Mouse (Mus musculus) v-Abl transformed pro-B cells (cell line): Measurements from ENCODE around the gene Cyb5r4.
"Not testable (repeated sequence)": the region's sequence is repeated elsewhere in the genome, so short reads cannot be mapped to it uniquely, and the experiment has no call there.

Experiments
- in situ Hi-C, 2 experiments: fragments of 400-800 bp; cut with MboI; formaldehyde crosslinking; loops; one replicate each; pipeline ENCODE4 v1.15.1; 2025; ENCODE audit not compliant: unreplicated experiment in 2 of 2

The Cyb5r4 gene

DNA sequence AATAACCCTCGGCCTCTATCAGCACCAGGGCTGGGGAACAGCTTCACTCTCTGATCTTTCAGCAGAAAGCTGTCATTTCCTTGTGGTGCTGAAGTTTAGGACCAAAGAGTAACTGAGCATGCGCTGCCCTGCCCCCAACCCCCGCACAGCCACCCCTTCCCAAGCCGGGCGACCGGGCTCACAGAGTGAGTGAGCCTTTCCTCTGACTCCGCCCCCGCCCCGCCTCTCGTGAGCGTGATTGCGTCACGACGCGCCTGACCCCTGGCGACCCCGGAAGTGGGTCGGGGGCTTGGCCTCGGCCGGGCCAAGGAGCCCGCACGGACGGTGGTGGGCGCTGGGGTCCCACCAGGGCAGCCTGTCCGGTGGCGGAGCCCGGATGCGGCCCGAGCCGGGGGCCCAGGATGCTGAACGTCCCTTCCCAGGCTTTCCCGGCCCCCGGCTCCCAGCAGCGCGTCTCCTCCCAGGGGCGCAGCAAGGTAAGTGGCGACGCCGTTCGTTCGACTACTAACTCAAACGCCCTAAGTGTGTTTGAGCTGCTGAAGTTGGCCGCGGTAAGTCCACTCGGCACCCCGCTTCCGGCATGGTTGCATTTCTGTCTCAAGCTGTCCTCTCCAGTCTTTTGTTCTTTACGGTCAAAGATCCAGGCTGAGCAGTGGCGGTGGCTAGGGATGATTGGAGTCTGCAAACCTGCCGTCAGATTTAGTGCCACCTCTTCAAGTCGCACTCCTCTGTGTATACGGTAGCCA is at the start of gene Cyb5r4:
Cyb5r4 (plus strand) TSS at position 237 of the 746 bp plus-strand sequence.
- in situ Hi-C loops: loop anchor here (5.0 to 25.0 kb wide), 7 partner anchors 230 to 1513 kb away; partner anchors contain the start of genes Dop1a (in 1 of the 2) and Ube2cbp (in 1 of the 2)

DNA sequence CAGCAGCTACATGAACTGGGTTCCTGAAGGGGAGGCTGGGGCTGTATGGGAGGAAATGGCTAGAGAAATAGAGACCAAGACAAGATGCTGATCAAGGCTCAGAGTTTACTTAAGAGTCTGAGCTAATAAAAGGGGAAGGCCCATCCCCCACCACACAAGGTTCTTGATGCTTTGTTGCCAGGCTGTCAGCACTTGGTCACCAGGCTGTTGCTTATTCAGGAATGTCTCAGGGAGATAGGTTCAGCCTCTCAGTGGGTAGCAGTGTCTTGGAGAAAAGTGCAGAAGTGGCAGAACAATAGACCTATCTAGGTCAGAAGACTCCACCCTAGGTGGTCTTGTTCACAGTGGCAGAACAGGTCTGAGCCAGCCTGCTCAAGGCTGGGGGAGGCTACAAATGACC is 49.3 kb upstream of the Cyb5r4 start:
- in situ Hi-C loops: not testable (repeated sequence)

DNA sequence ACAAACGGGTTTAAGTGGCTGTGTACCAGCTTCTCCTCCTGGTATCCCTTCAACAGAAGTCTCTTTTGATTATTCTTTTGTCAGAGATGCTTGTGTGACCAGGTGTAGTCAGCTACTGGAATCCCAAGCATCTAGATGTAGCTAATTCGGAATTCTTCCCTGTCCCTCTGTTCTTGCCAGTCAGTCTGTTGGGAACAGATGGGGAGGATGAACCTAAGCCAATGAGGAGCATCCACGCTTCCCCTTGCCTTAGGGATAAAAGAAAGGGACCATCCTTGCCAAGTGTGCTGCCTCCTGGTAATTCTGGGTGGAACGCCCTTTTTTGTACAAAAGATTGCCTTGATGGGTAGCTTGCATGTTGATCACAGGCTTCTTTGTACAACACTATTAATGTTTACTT is 48.3 kb upstream of the Cyb5r4 start:
- in situ Hi-C loops: no loop called here

DNA sequence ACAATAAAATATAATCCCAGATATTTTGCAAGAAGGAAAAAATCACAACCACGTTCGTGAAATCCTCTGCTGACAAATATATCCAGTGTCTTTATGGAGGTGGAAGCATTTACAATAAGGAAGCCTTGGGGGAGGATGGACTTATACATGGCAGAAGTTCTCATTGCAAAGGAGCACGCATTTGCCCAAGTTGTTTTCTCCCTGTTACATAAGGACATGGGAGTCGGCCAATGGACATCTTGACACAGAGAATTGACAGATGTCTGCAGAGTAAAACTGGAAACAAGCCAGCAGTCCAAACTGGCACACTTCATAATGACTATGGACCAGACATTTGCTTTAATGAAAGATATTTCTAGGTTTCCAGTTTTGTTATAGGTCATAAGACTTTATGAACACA is 44.9 kb upstream of the Cyb5r4 start:
- in situ Hi-C loops: no loop called here

DNA sequence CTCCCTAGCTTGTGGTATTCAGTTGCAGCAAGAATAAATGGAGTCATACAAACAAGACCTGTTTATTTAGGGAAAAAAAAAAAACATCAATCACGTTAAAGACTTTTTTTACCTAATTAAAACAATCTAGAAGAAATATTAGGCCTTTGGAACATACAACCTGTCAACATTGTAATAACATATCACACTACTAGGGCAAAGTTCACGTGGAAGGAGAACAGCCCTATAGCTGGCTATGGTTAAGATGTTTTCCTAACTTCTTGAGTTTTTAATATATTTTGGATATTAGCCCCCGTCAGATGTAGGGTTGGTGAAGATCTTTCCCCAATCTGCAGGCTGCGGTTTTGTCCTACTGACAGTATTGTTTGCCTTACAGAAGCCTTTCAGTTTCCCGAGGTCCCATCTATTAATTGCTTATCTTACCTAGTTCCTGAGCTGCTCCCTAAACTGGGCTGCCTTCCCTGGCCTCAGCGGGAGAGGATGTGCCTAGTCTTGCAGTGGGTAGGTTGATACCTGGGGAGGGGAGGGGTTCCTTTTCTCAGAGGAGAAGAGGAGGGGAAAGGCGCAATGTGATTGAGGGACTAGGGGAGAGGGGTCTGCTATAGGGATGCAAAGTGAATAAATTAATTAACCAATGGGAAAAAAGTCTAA is 43.4 kb upstream of the Cyb5r4 start:
- in situ Hi-C loops: no loop called here

DNA sequence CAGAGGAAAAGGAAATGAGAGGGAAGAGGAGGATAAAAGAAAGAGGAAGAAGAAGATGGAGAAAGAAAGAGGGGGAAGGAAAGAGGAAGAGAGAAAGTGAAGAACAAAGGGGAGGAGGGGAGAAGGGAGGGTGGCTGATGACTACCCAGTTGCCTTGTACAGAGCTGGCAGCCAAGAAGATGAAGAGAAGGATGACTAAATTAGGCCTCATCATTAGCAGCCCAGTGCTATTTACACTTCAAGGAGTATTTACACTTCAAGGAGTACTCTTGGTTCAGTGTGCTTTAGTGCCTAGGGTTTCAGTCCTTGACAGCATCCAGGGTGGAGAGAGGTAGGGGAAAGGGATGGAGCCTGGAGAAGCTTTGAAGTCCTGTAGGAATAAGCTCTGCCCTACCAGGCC is 41.8 kb upstream of the Cyb5r4 start:
- in situ Hi-C loops: no loop called here

DNA sequence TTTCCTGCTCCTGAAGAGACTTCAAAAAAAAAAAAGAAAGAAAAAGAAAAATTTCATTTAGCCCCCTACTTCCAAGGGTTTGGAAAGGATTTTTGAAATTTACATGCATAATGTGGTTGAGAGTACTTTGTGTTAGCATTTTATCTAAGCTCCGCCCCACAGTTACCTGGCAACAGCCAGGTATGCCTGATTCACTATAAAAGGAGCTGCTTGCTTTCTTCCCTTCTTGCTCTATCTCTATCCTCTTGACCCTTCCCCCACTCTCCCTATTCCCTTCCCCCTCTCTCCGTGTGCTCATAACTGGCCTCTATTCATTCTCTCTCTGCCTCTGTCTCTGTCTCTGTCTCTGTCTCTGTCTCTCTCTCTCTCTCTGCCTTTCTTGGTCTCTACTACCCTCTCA is 40.9 kb upstream of the Cyb5r4 start:
- in situ Hi-C loops: no loop called here

DNA sequence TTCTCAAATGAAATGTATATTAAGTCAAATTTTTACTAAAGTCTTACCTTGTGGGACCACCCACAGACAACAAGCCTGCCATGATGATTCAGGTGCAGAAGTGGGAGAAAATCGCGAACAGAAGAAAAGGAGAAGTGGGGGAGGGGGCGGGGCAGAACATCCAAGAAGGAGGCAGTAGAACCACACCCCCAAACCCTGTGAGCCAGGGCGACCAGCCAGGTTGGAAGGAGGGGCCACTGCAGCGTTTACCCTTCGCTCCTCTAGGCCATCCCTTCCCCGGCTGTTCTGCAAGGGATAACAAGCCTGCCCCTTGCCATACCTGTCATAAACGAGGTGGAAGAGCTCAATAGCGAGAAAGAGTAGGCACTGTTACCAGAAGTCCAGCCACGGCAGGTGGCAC is 40.3 kb upstream of the Cyb5r4 start:
- in situ Hi-C loops: no loop called here

DNA sequence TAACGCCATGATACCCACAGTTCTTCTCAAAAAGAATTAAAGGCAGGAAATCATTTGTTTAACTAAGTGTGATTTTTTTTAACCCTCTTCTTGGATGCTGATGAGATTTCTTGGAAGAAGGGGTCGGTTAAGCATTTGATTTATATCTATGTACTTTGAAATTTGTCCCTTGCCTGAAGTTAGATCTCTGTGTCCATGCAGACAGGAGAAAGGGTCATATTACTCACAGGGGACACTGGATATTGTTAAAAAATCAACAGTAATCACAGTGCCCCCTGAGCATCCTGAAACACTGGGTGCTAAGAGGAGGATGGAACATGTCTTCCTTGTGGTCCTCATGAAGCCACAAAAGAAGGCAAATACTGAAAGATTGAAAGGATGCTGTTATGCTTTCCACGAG is 37.2 kb upstream of the Cyb5r4 start:
- in situ Hi-C loops: no loop called here

DNA sequence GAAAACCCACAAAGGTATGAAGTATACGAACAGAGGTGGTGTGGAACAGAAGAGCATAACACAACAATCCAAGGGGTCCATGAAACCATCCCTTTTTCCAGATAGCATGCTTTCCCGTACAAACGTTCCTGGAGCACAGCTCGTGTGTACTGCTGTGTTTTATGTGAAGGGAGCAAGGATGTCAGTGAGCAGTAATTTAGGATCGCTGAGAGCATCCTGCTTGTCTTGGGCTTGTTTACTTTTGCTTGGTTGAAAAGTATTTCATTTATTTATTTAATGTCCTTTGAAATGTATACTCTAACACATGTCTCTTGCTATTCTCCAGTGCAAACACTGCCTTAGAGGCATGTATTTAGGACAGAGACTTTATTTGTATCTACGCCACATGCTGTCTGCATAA is 36.7 kb upstream of the Cyb5r4 start:
- in situ Hi-C loops: no loop called here

DNA sequence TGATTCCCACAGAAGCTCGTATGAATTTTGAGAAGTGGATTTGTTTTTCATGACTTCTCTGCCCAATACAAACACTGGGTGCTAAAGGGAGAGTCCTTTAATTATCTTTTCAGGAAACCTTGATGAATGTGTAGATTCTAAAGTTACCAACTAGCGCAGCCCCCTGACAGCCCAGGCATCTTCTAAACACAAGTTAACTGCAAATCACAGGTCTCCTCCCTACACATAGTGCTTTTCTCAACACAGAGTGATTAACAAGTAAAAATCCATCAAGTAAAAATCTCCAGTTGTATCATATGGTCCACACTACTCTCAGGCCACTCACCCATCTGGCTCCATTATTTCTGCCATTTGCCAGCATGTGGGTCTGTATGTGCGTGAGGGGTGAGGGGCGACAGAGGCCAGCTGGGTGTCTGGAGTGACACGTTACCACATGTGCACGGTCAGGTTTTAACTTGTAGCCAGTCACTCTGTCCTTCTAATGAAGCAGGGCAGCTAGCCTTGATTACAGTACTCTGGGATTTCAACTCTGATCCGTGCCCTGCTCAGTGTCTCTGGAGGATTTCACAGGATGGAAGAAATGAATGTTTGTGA is 35.0 kb upstream of the Cyb5r4 start:
- in situ Hi-C loops: no loop called here

DNA sequence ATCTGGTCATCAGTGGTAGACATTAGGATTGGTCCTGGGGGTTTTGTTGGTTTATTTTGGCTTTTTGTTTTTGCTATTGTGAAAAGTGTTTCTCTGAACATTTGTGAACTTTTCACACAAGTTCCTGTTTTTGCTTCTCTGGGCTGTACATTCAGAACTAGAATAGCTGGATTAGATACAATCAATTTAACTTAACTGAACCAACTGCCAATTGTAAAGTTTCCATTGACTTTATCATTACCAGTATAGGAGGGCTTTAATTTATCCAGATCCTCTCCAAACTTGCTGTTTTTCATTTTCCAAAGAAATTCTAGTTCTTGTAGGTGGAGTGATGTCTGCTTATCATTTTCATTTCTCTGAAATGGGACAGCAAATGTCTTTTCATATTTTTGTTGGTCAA is 32.0 kb upstream of the Cyb5r4 start:
- in situ Hi-C loops: no loop called here

DNA sequence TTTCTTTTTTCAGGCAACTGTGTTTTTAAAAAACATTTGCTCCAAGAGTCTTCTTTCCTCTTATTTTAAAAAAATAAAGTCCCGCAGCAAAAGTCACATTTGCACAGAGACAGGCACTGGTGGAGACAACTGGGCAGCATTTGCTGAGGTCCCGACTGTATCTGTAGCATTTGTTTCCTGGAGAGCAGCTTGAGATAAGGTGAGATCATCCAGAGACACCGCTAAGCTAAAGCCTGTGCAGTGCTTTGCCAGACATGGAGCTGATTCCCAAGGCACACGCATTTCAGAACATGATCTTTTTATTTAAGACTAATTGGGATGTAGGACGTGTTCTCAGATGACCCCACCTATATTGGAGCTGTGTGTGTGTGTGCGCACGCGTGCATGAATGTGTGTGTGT is 30.1 kb upstream of the Cyb5r4 start:
- in situ Hi-C loops: no loop called here

DNA sequence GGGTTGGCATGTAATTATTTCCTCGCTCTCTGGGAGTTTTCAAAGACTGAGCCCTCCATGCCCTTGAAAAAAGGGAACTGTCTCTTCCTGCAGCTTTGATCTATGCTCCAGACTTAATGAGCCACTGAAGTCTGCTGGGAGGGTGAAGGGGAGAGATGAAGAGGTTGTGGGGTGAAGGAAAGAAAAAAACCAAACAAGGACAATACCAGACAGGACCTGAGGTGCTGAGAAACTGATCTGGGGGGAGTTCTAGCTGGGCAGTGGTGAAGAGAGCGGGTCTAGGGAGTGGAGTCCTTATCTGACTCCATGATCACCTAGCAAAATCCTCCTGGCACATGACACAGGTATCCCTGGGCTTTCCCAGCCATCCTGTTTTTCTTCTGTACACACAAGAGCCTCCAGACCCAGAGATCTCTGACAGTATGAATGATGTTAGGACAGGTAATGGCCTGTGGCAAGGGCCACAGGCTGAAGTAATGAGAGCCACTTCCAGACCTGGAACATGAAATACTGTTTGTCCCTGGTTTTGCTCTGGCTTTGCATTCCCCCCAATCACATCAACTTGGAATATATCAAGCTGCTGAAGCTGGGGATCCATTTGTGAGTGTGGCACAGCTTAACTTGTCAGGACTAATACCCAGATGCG is 24.6 kb upstream of the Cyb5r4 start:
- in situ Hi-C loops: no loop called here

DNA sequence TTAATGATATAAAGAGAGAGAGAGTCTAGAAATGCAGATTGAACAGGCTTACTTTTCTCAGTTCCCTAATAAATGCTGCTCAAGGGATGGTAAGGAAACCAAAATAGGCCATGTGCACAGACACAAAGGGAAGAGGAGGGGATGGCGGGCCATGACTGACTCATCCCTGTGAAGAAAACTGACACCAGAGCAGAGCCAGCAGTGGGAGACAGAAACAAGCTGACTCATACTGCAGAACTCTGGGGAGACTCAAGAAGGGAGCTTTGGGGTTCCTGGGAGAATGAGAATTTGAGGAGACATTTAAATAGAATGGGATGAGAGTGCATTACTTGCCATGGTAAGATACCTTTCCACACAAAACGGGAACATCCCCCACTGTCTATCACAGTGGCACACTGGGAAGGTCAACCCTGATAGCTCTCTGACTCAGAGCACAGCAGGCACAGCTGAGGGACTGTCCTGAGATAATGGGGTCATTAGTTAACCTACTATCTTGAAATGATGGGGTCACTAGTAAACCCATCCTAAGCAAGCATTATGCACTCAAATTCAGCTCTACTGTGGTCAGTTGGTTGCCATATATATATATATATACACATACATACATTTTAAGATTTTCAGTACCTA is 21.7 kb upstream of the Cyb5r4 start:
- in situ Hi-C loops: loop anchor here (25.0 kb wide), 2 partner anchors 1213 to 1238 kb away; no protein-coding TSS in a partner anchor

DNA sequence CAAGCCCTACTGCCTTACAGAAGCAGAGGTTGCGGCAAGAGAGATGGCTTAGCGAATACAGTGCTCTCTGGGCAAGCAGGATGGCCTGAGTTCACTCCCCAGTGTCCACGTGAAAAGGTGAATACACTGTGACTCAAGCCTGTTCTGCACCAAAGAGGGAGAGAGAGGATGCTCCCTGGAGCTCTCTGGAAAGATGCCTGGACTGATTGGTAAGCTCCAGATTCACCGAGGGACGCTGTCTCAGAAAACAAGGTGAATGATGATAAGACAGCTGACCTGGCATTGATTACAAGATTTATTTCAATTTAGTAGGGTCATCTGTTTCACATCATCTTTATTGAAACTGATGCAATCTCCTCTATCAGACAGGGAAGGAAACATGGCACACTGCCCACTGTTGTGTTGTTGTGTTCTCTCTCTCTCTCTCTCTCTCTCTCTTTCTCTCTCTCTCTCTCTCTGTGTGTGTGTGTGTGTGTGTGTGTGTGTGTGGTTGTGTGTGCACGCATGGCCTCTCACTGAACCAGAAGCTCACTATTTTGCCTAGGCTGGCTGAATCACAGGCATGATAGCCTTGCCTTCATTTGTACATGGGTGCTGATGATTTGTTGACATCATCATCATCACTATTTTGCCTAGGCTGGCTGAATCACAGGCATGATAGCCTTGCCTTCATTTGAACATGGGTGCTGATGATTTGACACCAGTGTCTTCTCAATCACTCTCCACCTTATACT is 16.9 kb upstream of the Cyb5r4 start:
- in situ Hi-C loops: loop anchor here (25.0 kb wide), 2 partner anchors 1218 to 1243 kb away; no protein-coding TSS in a partner anchor

DNA sequence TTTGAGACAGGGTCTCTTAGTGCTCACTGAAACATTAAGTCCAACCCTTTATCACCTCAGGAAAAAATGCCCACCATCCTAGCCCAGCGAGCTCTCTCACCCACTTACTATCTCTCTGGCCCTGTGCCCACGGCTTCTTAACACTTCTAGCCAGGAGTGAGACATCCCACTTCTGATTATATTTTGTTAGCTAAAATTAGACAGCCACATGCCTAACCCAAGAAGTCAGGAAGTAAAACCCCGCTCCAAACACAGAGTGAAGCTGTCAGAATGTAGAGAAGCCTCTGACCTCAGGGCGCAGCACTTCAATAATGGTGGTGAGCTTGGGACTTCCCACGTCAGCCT is 16.4 kb upstream of the Cyb5r4 start:
- in situ Hi-C loops: loop anchor here (25.0 kb wide), 2 partner anchors 1218 to 1243 kb away; no protein-coding TSS in a partner anchor

DNA sequence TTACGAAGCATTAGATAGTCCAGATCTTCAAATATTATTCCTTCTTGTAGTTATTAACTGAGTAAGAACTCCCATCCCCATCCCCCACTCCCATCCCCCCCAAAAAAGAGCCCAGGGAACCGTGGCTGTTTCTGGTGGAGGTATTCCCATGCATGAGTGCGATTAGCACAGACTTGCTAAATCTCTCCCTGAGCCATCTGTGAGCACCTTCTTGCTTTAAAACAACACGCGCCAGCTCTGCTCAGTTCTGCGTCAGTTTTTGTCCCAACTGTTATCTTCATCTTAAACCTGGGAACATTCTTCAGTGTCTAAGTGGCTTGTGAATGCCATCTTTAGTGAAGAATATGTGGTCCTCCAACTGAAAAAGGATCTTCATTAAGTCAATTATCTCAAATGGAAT is 13.3 kb upstream of the Cyb5r4 start:
- in situ Hi-C loops: loop anchor here (25.0 kb wide), 2 partner anchors 1221 to 1246 kb away; no protein-coding TSS in a partner anchor

DNA sequence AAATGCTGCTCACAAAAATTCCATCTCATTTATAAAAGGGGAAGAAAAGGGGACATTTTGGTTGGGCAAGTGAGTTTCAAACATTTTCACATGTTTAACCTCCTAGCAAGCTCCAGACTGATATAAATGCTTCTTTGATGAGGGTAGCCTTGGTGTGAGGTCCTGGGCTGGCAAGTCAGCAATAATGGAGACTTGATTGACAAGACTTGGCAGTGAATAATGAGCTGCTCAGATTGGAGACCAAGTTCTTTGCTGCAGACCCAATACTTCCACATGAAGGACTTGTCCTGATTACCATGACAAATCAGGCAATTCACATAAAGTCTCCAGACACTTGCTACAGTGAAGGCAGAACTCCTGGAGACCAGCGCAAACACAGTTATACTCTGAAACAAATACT is 12.9 kb upstream of the Cyb5r4 start:
- in situ Hi-C loops: loop anchor here (25.0 kb wide), 2 partner anchors 1222 to 1247 kb away; no protein-coding TSS in a partner anchor
